Mouse (Mus musculus) hindbrain, embryonic 14.5 days (tissue): ENCODE measurements around the gene Nav2. TPM values are rescaled to one million over a fixed set of nuclear protein-coding genes. Genes with fewer than 3 reads are reported as not detected.

Source experiments
- ATAC-seq: fragments of 200-750 bp; cut with Nextera tagmentation; 2 replicates; pipeline ENCODE4 v1.8.0; 2017; ENCODE audit warnings: moderate number of reproducible peaks, mild to moderate bottlenecking, moderate TSS enrichment, moderate library complexity; ENCODE audit not compliant: low FRiP score
- DNase-seq: peaks from one replicate; pipeline ENCODE4 v3.0.0-alpha.2; 2015; ENCODE audit warnings: low spot score
- H3K27ac ChIP-seq: fragments of 300-500 bp; sonication (generic); 2 replicates; pipeline ENCODE4 v1.5.1; 2014; ENCODE audit warnings: mild to moderate bottlenecking, moderate library complexity
- H3K27me3 ChIP-seq: fragments of 300-500 bp; sonication (generic); 2 replicates; pipeline ENCODE4 v1.6.1; 2014; ENCODE audit warnings: mild to moderate bottlenecking, low read length, mixed read lengths; ENCODE audit not compliant: control insufficient read depth, insufficient read depth
- H3K36me3 ChIP-seq: fragments of 300-500 bp; sonication (generic); replicated peaks from 2 replicates; pipeline ENCODE4 v1.6.1; 2014; ENCODE audit not compliant: control insufficient read depth, insufficient read depth
- H3K4me1 ChIP-seq: fragments of 300-500 bp; sonication (generic); replicated peaks from 2 replicates; pipeline ENCODE4 v1.6.1; 2014; ENCODE audit warnings: antibody characterized with exemption, low read length, mixed read lengths; ENCODE audit not compliant: control insufficient read depth, insufficient read depth
- H3K4me2 ChIP-seq: fragments of 300-500 bp; sonication (generic); replicated peaks from 2 replicates; pipeline ENCODE4 v1.6.1; 2014; ENCODE audit warnings: mild to moderate bottlenecking, moderate library complexity
- H3K4me3 ChIP-seq: fragments of 300-500 bp; sonication (generic); replicated peaks from 2 replicates; pipeline ENCODE4 v1.5.1; 2014; ENCODE audit warnings: mild to moderate bottlenecking, low read length
- H3K9ac ChIP-seq: fragments of 300-500 bp; sonication (generic); 2 replicates; pipeline ENCODE4 v1.6.1; 2014
- H3K9me3 ChIP-seq: fragments of 300-500 bp; sonication (generic); 2 replicates; pipeline ENCODE4 v1.6.1; 2016; ENCODE audit warnings: low read length; ENCODE audit not compliant: control insufficient read depth
- WGBS: fragments of 180-500 bp; shearing (Covaris S2); extraction: QIAGEN DNeasy Blood & Tissue Kit; methylation state at CpG from one replicate; pipeline ENCODE4 v1.1.7; 2014; 5-methylcytosine and 5-hydroxymethylcytosine counted together
- polyA plus RNA-seq: library from polyadenylated mRNA; unstranded; fragments of >200 nt; fragmentation: Nextera tagmentation; extraction: Ambion mirVana; gene quantifications from 2 replicates; pipeline ENCODE4 v1.2.1, GENCODE M21; 2014

The Nav2 gene
- polyA plus RNA-seq, 1 experiment from 2014 or later = 28.2 TPM

DNA sequence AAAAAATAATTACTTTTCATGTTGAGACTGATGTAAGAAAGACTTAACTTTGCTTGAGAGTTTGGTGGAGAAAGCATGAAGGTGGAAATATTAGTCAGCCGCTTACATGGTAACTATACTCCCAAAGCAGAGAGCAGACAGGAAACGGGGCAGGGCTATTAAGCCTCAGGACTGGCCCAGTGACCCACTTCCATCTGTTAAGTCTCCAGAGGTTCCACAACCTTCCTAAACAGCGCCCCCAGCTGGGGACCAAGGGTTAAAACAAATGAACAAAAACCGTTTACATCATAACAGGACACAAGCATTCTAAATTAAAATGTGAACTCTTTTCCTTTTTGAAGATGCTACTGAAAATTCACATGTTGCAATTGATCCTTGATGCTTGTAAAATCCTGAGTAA is 29.7 kb downstream of the Nav2 start:
- ATAC-seq = no peak
- Histone ChIP-seq H3K27me3 (no peaks in the 10 kb centered on the region), H3K4me2 (no peak overlapping the region), H3K36me3 (no peaks in the 10 kb centered on the region), H3K9ac (no peak overlapping the region), H3K27ac (no peak overlapping the region), H3K4me1 (no peaks in the 10 kb centered on the region), H3K9me3 (no peaks in the 10 kb centered on the region), H3K4me3 (no peak overlapping the region)
- DNase-seq = no peak
- 42% methylated on average over 4 of the region's 4 CpGs for WGBS

DNA sequence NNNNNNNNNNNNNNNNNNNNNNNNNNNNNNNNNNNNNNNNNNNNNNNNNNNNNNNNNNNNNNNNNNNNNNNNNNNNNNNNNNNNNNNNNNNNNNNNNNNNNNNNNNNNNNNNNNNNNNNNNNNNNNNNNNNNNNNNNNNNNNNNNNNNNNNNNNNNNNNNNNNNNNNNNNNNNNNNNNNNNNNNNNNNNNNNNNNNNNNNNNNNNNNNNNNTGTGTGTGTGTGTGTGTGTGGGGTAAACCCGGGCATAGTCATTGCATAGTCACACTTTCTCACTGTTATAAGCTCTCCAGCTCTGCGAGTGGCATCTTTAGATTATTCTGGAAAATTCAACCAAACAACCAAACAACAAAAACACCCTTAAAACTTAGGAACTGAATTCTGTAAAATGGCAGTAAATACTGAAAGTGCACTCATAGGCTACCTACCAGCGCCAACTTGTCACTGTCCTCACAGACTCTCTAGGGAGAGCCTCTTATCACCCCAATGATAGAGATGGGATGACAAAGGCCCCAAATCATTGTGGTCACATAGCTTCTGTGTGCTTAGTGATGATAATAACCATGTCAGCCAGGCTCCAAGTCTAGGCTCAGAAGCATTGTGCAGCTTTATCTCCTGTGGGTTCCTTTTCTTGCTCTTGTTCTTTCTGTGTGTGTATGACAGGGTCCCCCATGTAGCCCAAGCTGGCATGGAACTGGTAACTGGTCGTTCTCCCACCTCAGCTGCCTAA is 40.0 kb downstream of the Nav2 start:
- no peak for DNase-seq
- Histone ChIP-seq H3K4me1 (peaks cover 8% of the 10 kb centered on the region; the same call in 1 of the 2 replicates), H3K9ac (no peak overlapping the region), H3K36me3 (no peaks in the 10 kb centered on the region), H3K27me3 (0 out of 2 replicates have a peak, but pooled peaks cover 4% of the 10 kb centered on the region), H3K4me2 (no peak overlapping the region), H3K27ac (no peak overlapping the region), H3K4me3 (no peak overlapping the region), H3K9me3 (no peaks in the 10 kb centered on the region)
- ATAC-seq = no peak
- 85% methylated on average over 4 of the region's 4 CpGs for WGBS

DNA sequence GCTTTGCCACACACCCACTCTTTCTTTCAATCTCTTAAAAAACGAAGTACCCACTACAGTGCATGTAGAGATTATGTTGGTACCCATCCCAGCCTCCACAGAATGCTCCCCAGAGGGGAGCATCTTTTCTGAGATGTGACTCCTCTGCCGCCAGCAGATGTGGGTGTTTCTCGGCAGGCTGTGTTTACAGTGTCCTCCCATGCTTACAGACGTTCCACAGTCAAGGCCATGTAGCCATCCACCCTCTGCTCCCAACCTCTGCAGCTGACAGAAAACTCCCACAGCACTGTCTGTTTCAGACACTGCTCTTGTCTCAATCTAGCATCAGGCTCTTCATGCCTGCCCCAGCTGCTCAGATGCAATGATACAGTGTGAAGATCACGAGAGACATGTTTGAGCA is 46.0 kb downstream of the Nav2 start:
- peaks cover 9% of the 10 kb centered on the region; the same call in 1 of the 2 replicates for H3K4me1 ChIP-seq
- no peaks in the 10 kb centered on the region for H3K36me3 ChIP-seq
- H3K27ac ChIP-seq = no peak overlapping the region
- ATAC-seq (no peak), DNase-seq (no peak)
- no peaks in the 10 kb centered on the region for H3K9me3 ChIP-seq
- no peak overlapping the region for H3K4me3 ChIP-seq
- H3K4me2 ChIP-seq = no peak overlapping the region
- no peak overlapping the region for H3K9ac ChIP-seq
- 80% methylated on average over 5 of the region's 5 CpGs for WGBS
- 0 out of 2 replicates have a peak, but pooled peaks cover 4% of the 10 kb centered on the region for H3K27me3 ChIP-seq

DNA sequence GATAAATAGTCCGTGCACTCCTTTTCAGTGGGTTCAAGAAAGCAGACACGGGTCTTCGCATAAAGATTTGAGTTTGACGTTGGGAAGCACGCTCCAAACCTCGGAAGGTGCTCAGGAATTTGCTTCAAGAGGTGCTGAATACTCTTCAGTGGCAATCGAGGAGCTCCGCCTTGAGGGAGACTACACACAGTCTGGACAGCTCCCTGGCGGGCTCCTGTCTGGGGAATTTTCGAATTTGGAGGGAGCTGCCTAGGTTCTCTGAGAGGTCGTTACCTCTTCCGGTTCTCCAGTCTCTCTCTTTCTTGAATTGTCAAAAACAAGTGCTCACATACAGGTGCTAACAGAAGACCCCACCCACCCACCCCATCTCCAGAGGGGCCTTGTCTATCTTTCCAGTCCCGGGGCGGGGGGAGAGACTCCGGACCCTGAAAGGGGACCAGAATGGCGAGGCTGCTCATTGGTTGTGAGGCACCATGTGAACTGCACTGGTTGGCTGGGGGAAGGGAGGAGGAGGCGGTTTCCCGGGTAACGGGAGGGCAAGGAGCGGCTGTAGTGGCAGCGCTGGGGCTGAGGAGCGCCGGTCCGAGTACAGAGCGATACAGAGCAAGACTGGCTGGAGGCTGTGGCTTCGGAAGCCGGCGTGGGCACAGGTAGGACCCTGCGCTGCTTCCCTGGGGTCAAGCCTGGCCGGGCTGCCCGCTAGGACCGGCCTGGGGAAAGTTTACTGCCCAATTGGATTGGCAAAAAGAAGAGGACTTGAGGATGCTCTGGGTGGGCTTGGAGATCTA is 50.2 kb downstream of the Nav2 start:
- H3K27ac ChIP-seq = peak overlapping the region; percentile 76
- no peaks in the 10 kb centered on the region for H3K9me3 ChIP-seq
- 2% methylated on average over 32 of the region's 32 CpGs for WGBS
- peak overlapping the region; percentile 72 for H3K9ac ChIP-seq
- DNase-seq (peak; percentile 87), ATAC-seq (peak; percentile 95)
- H3K36me3 ChIP-seq = no peaks in the 10 kb centered on the region
- peak overlapping the region; percentile 86 for H3K4me2 ChIP-seq
- peak overlapping the region; percentile 61 for H3K4me3 ChIP-seq
- H3K27me3 ChIP-seq = no peaks in the 10 kb centered on the region
- H3K4me1 ChIP-seq = peaks cover 46% of the 10 kb centered on the region

DNA sequence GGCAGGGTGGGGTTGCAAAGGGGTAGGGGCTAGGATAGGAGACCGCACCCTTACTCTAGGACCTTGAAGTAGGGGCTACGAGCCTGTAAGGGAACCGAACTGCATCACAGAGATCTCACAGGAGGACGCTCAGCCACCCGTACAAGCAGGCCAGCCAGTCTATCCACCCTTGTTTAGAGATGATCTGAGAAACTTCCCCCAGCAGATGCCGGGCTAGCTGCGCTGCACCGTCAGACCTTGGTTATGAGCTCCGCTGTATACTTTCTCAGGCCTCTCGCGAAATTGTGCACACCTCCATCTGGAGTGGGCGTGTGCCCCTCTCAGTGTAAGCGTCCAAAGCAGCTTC is 50.8 kb downstream of the Nav2 start:
- Histone ChIP-seq H3K4me3 (peak overlapping the region; percentile 61), H3K27me3 (no peaks in the 10 kb centered on the region), H3K4me2 (peak overlapping the region; percentile 86), H3K9ac (peak overlapping the region; percentile 72), H3K9me3 (no peaks in the 10 kb centered on the region), H3K27ac (peak overlapping the region; percentile 76), H3K36me3 (no peaks in the 10 kb centered on the region), H3K4me1 (peaks cover 52% of the 10 kb centered on the region)
- DNase-seq = no peak
- peak; percentile 16 for ATAC-seq
- 3% methylated on average over 13 of the region's 13 CpGs for WGBS

DNA sequence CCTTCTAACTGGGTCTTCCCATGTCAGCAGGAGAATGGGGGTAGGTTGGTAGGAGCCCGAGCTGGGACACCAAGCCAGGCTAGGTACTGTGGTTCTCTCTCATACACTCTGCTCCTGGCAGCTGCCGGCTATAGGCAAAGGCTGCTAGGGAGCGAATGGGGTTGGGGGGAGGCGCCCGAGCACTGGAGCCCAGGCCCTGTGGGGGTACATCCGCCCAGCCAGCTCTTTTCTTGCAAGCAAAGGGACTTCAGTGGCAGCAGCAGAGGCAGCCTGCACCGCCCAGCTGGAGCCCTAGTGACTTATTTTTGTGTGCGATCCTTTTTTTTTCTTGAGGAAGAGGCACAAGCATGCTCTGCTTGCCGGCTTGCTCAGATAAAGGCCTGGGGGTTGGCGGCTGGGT is 51.6 kb downstream of the Nav2 start:
- Histone ChIP-seq H3K4me2 (peak overlapping the region; percentile 86), H3K9ac (peak overlapping the region; percentile 72), H3K4me3 (peak overlapping the region; percentile 61), H3K27ac (peak overlapping the region; percentile 76), H3K27me3 (no peaks in the 10 kb centered on the region), H3K9me3 (no peaks in the 10 kb centered on the region), H3K36me3 (no peaks in the 10 kb centered on the region), H3K4me1 (peaks cover 60% of the 10 kb centered on the region)
- no peak for DNase-seq
- ATAC-seq = peak; percentile 14; the same call in 1 of the 2 replicates
- 5% methylated on average over 10 of the region's 10 CpGs for WGBS

DNA sequence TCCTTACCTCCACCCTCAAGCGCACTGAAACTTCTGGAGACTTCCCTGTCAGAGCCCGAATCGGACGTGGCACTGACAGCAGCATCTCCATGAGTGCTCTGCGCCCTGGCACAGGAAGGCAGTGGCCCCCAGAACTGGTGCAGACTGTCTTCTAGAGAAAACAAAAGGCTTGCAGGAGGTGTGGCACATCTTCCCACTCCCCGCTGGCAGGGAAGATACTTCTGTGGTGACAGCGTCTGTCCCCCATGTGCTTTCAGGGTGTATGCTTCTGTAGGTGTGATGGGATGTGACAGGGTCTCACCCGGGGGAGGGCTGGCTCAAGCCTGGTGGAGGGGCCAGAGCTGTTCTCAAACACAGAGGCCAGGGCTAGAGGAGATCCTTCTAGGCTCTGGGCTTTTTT is 53.0 kb downstream of the Nav2 start:
- H3K9ac ChIP-seq = peak overlapping the region; percentile 16; the same call in 1 of the 2 replicates
- 32% methylated on average over 8 of the region's 8 CpGs for WGBS

DNA sequence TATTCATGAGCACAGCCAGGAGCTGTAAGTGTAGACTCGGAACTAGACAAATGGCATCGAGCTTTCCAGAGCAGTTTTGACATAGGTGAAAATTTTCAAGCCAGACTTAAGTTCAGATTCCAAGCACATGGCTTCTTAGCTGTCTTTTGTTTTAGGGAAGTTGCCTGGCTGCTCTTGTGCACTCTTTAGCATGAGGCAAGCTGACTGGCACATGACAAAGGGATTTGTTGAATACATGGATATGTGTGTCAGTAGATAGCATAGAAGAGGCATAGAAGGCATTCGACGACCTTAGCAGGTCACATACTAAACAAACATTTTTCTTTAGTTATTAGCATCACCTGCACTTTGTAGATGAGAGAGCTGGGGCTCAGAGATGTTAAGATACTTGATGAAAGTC is 53.4 kb downstream of the Nav2 start:
- no peak for DNase-seq
- Histone ChIP-seq H3K27me3 (no peaks in the 10 kb centered on the region), H3K9me3 (no peaks in the 10 kb centered on the region), H3K4me3 (peak overlapping the region; percentile 61; the same call in 1 of the 2 replicates), H3K9ac (no peak overlapping the region), H3K4me1 (peaks cover 76% of the 10 kb centered on the region), H3K27ac (no peak overlapping the region), H3K36me3 (no peaks in the 10 kb centered on the region), H3K4me2 (peak overlapping the region; percentile 86)
- WGBS = 40% methylated on average over 4 of the region's 4 CpGs
- ATAC-seq = no peak

More for the DNA sequence above, 53.0 kb downstream of the Nav2 start:
- Histone ChIP-seq H3K9me3 (no peaks in the 10 kb centered on the region), H3K4me3 (peak overlapping the region; percentile 61; the same call in 1 of the 2 replicates), H3K27me3 (no peaks in the 10 kb centered on the region), H3K36me3 (no peaks in the 10 kb centered on the region), H3K27ac (no peak overlapping the region), H3K4me1 (peaks cover 72% of the 10 kb centered on the region), H3K4me2 (peak overlapping the region; percentile 86)
- DNase-seq (no peak), ATAC-seq (no peak)

DNA sequence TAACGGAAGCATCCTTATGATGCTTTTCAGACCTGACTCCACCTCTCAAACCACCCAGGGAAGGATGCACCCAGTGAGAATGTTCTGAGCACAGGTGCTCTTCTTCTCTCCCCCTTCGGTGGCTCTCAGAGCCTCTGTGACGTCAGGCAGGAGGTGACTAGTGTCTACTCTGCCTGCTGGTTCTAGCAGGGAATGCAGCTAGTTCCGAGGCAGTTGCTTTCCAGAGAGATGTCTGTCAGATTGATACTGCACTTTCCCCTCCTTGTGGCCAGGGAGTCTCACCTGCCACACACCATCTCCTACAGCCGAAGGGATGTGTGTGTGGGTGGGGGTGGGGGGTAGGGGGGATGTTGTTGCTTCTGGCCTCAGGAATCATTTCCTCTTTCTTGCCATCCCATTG is 54.6 kb downstream of the Nav2 start:
- Histone ChIP-seq H3K4me2 (peak overlapping the region; percentile 86), H3K4me3 (0 out of 2 replicates have a peak overlapping the region, but pooled peaks have one; percentile 5), H3K27ac (peak overlapping the region; percentile 65), H3K36me3 (no peaks in the 10 kb centered on the region), H3K9ac (peak overlapping the region; percentile 38; the same call in 1 of the 2 replicates), H3K4me1 (peaks cover 84% of the 10 kb centered on the region), H3K27me3 (no peaks in the 10 kb centered on the region), H3K9me3 (no peaks in the 10 kb centered on the region)
- peak; percentile 69 for DNase-seq
- ATAC-seq = peak; percentile 11; the same call in 1 of the 2 replicates
- 15% methylated on average over 5 of the region's 5 CpGs for WGBS
